In the genomic region with DNA sequence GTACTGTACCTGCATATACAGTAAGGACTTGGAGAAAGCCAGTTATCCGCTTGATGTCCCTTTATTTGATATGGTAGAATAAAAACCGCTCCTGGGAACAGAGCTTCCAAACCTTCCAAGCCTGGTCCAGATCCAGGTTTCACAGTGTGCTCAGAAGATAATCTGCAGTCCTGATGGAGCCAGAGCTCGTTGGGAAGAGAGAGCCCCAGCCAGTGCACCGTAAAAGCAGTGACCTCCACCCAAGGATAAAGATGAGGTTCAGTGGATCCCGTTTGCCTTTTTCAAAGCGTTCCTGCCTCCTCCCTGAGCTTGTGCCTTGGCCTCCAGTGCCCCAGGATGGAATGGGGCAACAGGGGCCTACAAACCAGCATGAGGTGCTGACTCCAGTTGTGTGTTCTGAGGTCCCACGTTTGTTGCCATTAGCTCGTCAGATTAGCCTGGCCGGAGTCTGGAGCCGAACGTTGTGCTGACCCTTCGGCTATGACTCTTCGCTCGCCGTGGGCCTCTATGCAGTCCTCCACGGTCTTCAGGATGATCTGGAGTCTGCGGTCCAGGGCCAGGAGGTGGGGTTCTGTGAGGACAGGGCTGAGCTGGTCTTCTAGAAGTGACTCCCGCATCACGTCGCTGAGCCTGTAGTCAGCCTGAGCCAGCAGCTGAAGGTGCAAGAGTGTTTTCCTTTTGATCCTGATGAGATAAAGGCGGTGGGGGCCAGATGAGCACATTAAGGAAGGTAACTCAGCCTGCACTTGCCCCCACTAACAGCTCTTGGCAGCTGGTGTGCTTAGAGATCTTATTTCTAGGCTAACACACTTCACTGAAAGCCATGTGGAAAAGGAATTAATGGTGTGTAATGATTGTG, we compare ENCODE assay signal across 18 mouse cellular contexts. TPM values are rescaled to one million over a fixed set of nuclear protein-coding genes. Genes with fewer than 3 reads are reported as not detected.
A peak's percentile ranks its signal among the peaks of the same experiment; 100 is the strongest.
DNase-seq lines count a peak whose midpoint lies in the region; ATAC-seq and TF ChIP-seq lines count a peak whose summit lies in the region.
"Had no signal": no experiment of that assay in that cellular context is flagged by ENCODE, and none has a peak within 500 bp of the region (broad histone marks: within the 10 kb centered on the region; RNA-seq: fewer than 3 reads in every experiment).

No protein-coding gene starts in this region.

- DNase-seq in adrenal gland, postnatal 14 days = peak; percentile 47
- DNase-seq in adrenal gland, postnatal 36 days = no peak
- DNase-seq in heart, adult 9 months (ENCODE audit: low spot score in 2 of 2) = peak; percentile 48 to 49
- DNase-seq in heart, adult 8-10 months (ENCODE audit: low spot score) = no peak
- no peak for DNase-seq in testis, postnatal 10 days (ENCODE audit: low spot score)
- no peak for DNase-seq in frontal cortex, postnatal 25 days (ENCODE audit: low spot score in 2 of 2)
- DNase-seq: adrenal gland, postnatal 25 days; cerebellum, postnatal 36 days; kidney, postnatal 25 days; thymus, postnatal 14 days had no signal

- no peaks in the 10 kb centered on the region for H3K27me3 ChIP-seq in testis, adult 2 months (ENCODE audit: control insufficient read depth, insufficient read depth, low read length)
- H3K27me3 ChIP-seq: CH12.LX; liver, embryonic 12.5 days; lung, embryonic 15.5 days; neural tube, embryonic 12.5 days had no signal

- H3K27ac ChIP-seq in testis, adult 2 months (ENCODE audit: control insufficient read depth, insufficient read depth, low read depth, low read length) = peak overlapping the region; percentile 51
- H3K27ac ChIP-seq: liver, embryonic 12.5 days; lung, embryonic 15.5 days; neural tube, embryonic 12.5 days had no signal

- TF ChIP-seq CTCF in testis, adult 2 months (IDR thresholded peaks at IDR 0.05; ENCODE audit: control insufficient read depth, insufficient read depth, insufficient replicate concordance, low read depth, low read length) = no peak

- TF ChIP-seq POLR2A in testis, adult 2 months (IDR thresholded peaks at IDR 0.05; ENCODE audit: control insufficient read depth, low read depth, low read length) = no peak

- H3K4me3 ChIP-seq in testis, adult 2 months (ENCODE audit: control insufficient read depth, low read depth, low read length) = no peak overlapping the region
- H3K4me3 ChIP-seq: liver, embryonic 12.5 days; lung, embryonic 15.5 days; neural tube, embryonic 12.5 days had no signal

- no peaks in the 10 kb centered on the region; the same call in 1 of the 2 replicates for H3K36me3 ChIP-seq in testis, adult 2 months (ENCODE audit: control insufficient read depth, insufficient read depth, low read length)

- ATAC-seq in megakaryocyte-erythroid progenitor cell, adult 5-6 weeks (replicated peaks; ENCODE audit: low FRiP score, low TSS enrichment, poor library complexity, severe bottlenecking) = no peak
- ATAC-seq: liver, embryonic 12.5 days had no signal

- H3K4me1 ChIP-seq in testis, adult 2 months (ENCODE audit: control insufficient read depth, insufficient read depth, low read length) = peaks cover 12% of the 10 kb centered on the region
- H3K4me1 ChIP-seq: liver, embryonic 12.5 days; neural tube, embryonic 12.5 days had no signal

RNA-seq across cellular contexts. Expression of gene Prkar1a, which starts 23.9 kb away (rescaled TPM):
- 346 and 353 TPM in 2 replicates for total RNA-seq in adrenal gland, postnatal 14 days (2021)
- 100 to 1,000 TPM; 421 to 431 TPM for total RNA-seq in adrenal gland, postnatal 36 days (2021)
- total RNA-seq in heart, adult 8-10 months (2022) = 100 to 1,000 TPM; 347 to 373 (median 363) TPM
- 68.7 and 74.1 TPM in 2 replicates for polyA plus RNA-seq in testis, adult 2 months (2012; rRNA removed)
- total RNA-seq in megakaryocyte-erythroid progenitor cell, adult 5-6 weeks (2014; fragmentation: Nextera tagmentation) = 93.1 and 106 TPM in 2 replicates
- 72.0 and 76.5 TPM in 2 replicates for total RNA-seq in megakaryocyte-erythroid progenitor cell, adult 5-6 weeks (2017)

RNA-seq across cellular contexts. Expression of gene Fam20a, which starts 49.0 kb away (rescaled TPM):
- 6.0 and 9.0 TPM in 2 replicates for total RNA-seq in adrenal gland, postnatal 14 days (2021)
- 1 to 10 TPM; 2.2 to 4.1 TPM for total RNA-seq in adrenal gland, postnatal 36 days (2021)
- 1 to 10 TPM; 5.4 to 7.7 (median 5.9) TPM for total RNA-seq in heart, adult 8-10 months (2022)
- 98.0 and 99.4 TPM in 2 replicates for polyA plus RNA-seq in testis, adult 2 months (2012; rRNA removed)
- not detected in 2 replicates for total RNA-seq in megakaryocyte-erythroid progenitor cell, adult 5-6 weeks (2014; fragmentation: Nextera tagmentation)
- 0.19 and 0.70 TPM in 2 replicates for total RNA-seq in megakaryocyte-erythroid progenitor cell, adult 5-6 weeks (2017)
- total RNA-seq: hematopoietic stem cell, adult 5-6 weeks; megakaryocyte progenitor cell, adult 5-6 weeks had no signal

Comparison
In these comparisons a context has a peak if more than half of its experiments do, and no peak if none do; other contexts are left out.
1. DNase-seq: peak in adrenal gland, postnatal 14 days (single experiment) and heart, adult 9 months (2 of 2); none in adrenal gland, postnatal 36 days (0 of 2), heart, adult 8-10 months (single experiment), testis, postnatal 10 days (single experiment) and frontal cortex, postnatal 25 days (0 of 2).